Mouse (Mus musculus) spleen, adult 2 months (tissue): ENCODE data around the gene Acy3.

Source experiments
- CTCF ChIP-seq: fragments of 200-500 bp; IDR thresholded peaks from 2 replicates; pipeline ENCODE4 v1.5.1; 2011; ENCODE audit warnings: mild to moderate bottlenecking, inconsistent platforms; ENCODE audit not compliant: insufficient read depth, insufficient read length, insufficient replicate concordance; ENCODE audit errors: extremely low read depth
- POLR2A ChIP-seq: fragments of 200-500 bp; IDR thresholded peaks from 2 replicates; pipeline ENCODE4 v1.6.1; 2011; ENCODE audit warnings: low read depth, low read length, inconsistent platforms

GRCm38 (mm10) chr19:4013066-4013465, 26.7 kb downstream of the Acy3 start:
- TF ChIP-seq CTCF: no peak
- no peak for TF ChIP-seq POLR2A
